Mouse (Mus musculus): ENCODE results near the gene BC049715. TPM values are rescaled to one million over a fixed set of nuclear protein-coding genes. Genes with fewer than 3 reads are reported as not detected.

Gene BC049715
- polyA plus RNA-seq, 1 experiment from 2014 or later: 2.2 TPM

- H3K27ac ChIP-seq (ENCODE audit: low read length): no peak overlapping the region
- no peak overlapping the region for H3K4me3 ChIP-seq (ENCODE audit: low read depth, low read length)
- DNase-seq (ENCODE audit: low spot score) (peak; percentile 64), ATAC-seq (no peak)
- TF ChIP-seq EP300 (IDR thresholded peaks at IDR 0.05) (peak; percentile 16; the same call in 1 of the 2 replicates), CTCF (IDR thresholded peaks at IDR 0.05) (peak; percentile 63)
- H3K27me3 ChIP-seq (replicated peaks; ENCODE audit: insufficient read depth, low read length): no peaks in the 10 kb centered on the region
- H3K36me3 ChIP-seq (ENCODE audit: insufficient read depth, low read length): peaks cover 38% of the 10 kb centered on the region; the same call in 1 of the 2 replicates
- H3K4me2 ChIP-seq (replicated peaks; ENCODE audit: low read depth, low read length): no peak overlapping the region
- H3K9me3 ChIP-seq (ENCODE audit: low read length): no peaks in the 10 kb centered on the region
- H3K9ac ChIP-seq (replicated peaks; ENCODE audit: low read depth): no peak overlapping the region
- no peaks in the 10 kb centered on the region; the same call in 1 of the 2 replicates for H3K4me1 ChIP-seq (ENCODE audit: insufficient read depth, low read depth, low read length)
- 23% methylated on average over 4 of the region's 4 CpGs for WGBS
Measured at GRCm38 (mm10) chr6:136813117-136813516, 14.3 kb upstream of the BC049715 start.

GRCm38 (mm10) chr6:136815381-136815780 lies 12.0 kb upstream of the BC049715 start:
- ATAC-seq: peak; percentile 21; the same call in 1 of the 2 replicates
- Histone ChIP-seq H3K36me3 (ENCODE audit: insufficient read depth, low read length) (peaks cover 48% of the 10 kb centered on the region), H3K27me3 (replicated peaks; ENCODE audit: insufficient read depth, low read length) (no peaks in the 10 kb centered on the region), H3K4me1 (ENCODE audit: insufficient read depth, low read depth, low read length) (no peaks in the 10 kb centered on the region), H3K9ac (replicated peaks; ENCODE audit: low read depth) (no peak overlapping the region), H3K4me2 (replicated peaks; ENCODE audit: low read depth, low read length) (no peak overlapping the region), H3K9me3 (ENCODE audit: low read length) (no peaks in the 10 kb centered on the region), H3K4me3 (ENCODE audit: low read depth, low read length) (no peak overlapping the region), H3K27ac (ENCODE audit: low read length) (no peak overlapping the region)
- DNase-seq (ENCODE audit: low spot score): peak; percentile 64
- WGBS: 77% methylated on average over 7 of the region's 7 CpGs
- TF ChIP-seq CTCF (IDR thresholded peaks at IDR 0.05) (no peak), EP300 (IDR thresholded peaks at IDR 0.05) (0 out of 2 replicates have a peak, but pooled peaks have one; percentile 23)

DNA sequence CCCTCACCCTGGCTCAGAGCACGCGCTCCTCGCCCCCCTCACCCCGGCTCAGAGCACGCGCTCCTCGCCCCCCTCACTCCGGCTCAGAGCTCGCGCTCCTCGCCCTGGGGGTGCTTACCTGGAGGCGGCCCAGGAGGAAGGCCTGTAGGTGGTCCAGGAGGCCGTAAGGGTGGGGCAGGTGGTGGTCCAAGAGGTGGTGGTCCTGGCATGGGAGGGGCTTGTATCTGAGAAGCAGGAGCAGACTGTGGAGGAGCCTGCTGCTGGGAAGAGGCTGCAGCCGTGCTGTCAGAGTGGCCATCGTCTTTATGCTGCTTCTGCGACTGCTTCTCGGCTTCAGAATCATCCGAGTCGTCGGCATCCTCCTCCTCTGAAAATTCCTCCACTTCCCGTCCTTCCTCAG lies 10.6 kb upstream of the BC049715 start:
- no peak overlapping the region for H3K4me3 ChIP-seq (ENCODE audit: low read depth, low read length)
- H3K4me2 ChIP-seq (replicated peaks; ENCODE audit: low read depth, low read length): no peak overlapping the region
- no peak for DNase-seq (ENCODE audit: low spot score)
- no peaks in the 10 kb centered on the region for H3K27me3 ChIP-seq (replicated peaks; ENCODE audit: insufficient read depth, low read length)
- TF ChIP-seq CTCF (IDR thresholded peaks at IDR 0.05) (no peak), EP300 (IDR thresholded peaks at IDR 0.05) (no peak)
- peaks cover 62% of the 10 kb centered on the region for H3K36me3 ChIP-seq (ENCODE audit: insufficient read depth, low read length)
- no peak overlapping the region for H3K9ac ChIP-seq (replicated peaks; ENCODE audit: low read depth)
- H3K4me1 ChIP-seq (ENCODE audit: insufficient read depth, low read depth, low read length): no peaks in the 10 kb centered on the region
- no peak for ATAC-seq
- H3K9me3 ChIP-seq (ENCODE audit: low read length): no peaks in the 10 kb centered on the region
- no peak overlapping the region for H3K27ac ChIP-seq (ENCODE audit: low read length)
- WGBS: 95% methylated on average over 21 of the region's 21 CpGs

- Histone ChIP-seq H3K27me3 (replicated peaks; ENCODE audit: insufficient read depth, low read length) (no peaks in the 10 kb centered on the region), H3K9me3 (ENCODE audit: low read length) (no peaks in the 10 kb centered on the region), H3K4me2 (replicated peaks; ENCODE audit: low read depth, low read length) (no peak overlapping the region), H3K4me3 (ENCODE audit: low read depth, low read length) (no peak overlapping the region), H3K36me3 (ENCODE audit: insufficient read depth, low read length) (peaks cover 66% of the 10 kb centered on the region), H3K4me1 (ENCODE audit: insufficient read depth, low read depth, low read length) (no peaks in the 10 kb centered on the region), H3K9ac (replicated peaks; ENCODE audit: low read depth) (no peak overlapping the region), H3K27ac (ENCODE audit: low read length) (no peak overlapping the region)
- WGBS: 97% methylated on average over 3 of the region's 3 CpGs
- no peak for TF ChIP-seq CTCF (IDR thresholded peaks at IDR 0.05)
- no peak for TF ChIP-seq EP300 (IDR thresholded peaks at IDR 0.05)
- DNase-seq (ENCODE audit: low spot score) (no peak), ATAC-seq (no peak)
Measured at GRCm38 (mm10) chr6:136817549-136817948, 9.9 kb upstream of the BC049715 start.

DNA sequence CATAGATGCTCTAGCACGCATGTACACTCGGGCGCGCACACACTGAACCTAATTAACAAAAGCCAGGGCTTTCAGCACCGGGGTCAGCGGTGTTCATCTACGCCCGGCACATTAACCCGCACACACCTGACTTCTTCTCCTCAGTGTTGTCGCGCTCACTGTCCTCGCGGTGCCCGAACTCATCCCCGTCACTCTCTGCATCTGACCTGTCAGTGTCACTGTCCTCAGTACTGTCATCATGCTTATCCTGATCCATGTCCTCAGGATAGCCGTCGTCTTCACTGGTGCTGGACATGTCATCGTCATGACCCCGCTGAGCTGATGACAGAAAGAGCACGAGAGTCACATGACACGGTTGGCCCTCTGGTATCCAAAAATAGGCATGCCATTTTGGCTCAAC lies 7.0 kb upstream of the BC049715 start:
- no peak overlapping the region for H3K27ac ChIP-seq (ENCODE audit: low read length)
- H3K9ac ChIP-seq (replicated peaks; ENCODE audit: low read depth): no peak overlapping the region
- no peak overlapping the region for H3K4me2 ChIP-seq (replicated peaks; ENCODE audit: low read depth, low read length)
- peaks cover 65% of the 10 kb centered on the region for H3K36me3 ChIP-seq (ENCODE audit: insufficient read depth, low read length)
- WGBS: 94% methylated on average over 21 of the region's 21 CpGs
- H3K9me3 ChIP-seq (ENCODE audit: low read length): no peaks in the 10 kb centered on the region
- H3K4me1 ChIP-seq (ENCODE audit: insufficient read depth, low read depth, low read length): no peaks in the 10 kb centered on the region
- no peak for TF ChIP-seq EP300 (IDR thresholded peaks at IDR 0.05)
- no peak for TF ChIP-seq CTCF (IDR thresholded peaks at IDR 0.05)
- no peak overlapping the region for H3K4me3 ChIP-seq (ENCODE audit: low read depth, low read length)
- no peaks in the 10 kb centered on the region for H3K27me3 ChIP-seq (replicated peaks; ENCODE audit: insufficient read depth, low read length)
- ATAC-seq (no peak), DNase-seq (ENCODE audit: low spot score) (no peak)

DNA sequence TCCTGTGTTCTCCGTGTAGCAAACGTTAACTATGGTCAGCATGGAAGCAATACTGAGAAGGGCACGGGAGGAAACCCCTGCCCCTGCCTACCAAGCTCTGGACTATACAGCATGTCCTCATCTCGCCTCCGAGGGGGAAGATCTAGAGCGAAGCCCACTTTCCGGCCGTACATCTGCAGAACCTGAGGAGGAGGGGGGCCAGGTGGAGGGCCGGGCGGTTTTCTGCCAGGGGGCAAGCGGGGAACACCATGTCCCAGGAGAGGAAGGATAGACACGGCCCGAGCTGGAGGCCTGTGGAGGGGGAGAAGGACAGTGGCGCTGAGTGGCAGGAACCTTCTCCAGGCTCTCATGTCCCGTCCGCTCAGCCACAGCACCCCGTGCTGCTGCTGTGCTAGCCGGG lies 6.3 kb upstream of the BC049715 start:
- no peak for ATAC-seq
- WGBS: 93% methylated on average over 18 of the region's 18 CpGs
- no peak overlapping the region for H3K4me3 ChIP-seq (ENCODE audit: low read depth, low read length)
- peaks cover 58% of the 10 kb centered on the region for H3K36me3 ChIP-seq (ENCODE audit: insufficient read depth, low read length)
- no peaks in the 10 kb centered on the region for H3K9me3 ChIP-seq (ENCODE audit: low read length)
- H3K27me3 ChIP-seq (replicated peaks; ENCODE audit: insufficient read depth, low read length): no peaks in the 10 kb centered on the region
- no peak overlapping the region for H3K9ac ChIP-seq (replicated peaks; ENCODE audit: low read depth)
- TF ChIP-seq EP300 (IDR thresholded peaks at IDR 0.05) (no peak), CTCF (IDR thresholded peaks at IDR 0.05) (no peak)
- no peak overlapping the region for H3K4me2 ChIP-seq (replicated peaks; ENCODE audit: low read depth, low read length)
- no peak for DNase-seq (ENCODE audit: low spot score)
- no peaks in the 10 kb centered on the region for H3K4me1 ChIP-seq (ENCODE audit: insufficient read depth, low read depth, low read length)
- H3K27ac ChIP-seq (ENCODE audit: low read length): no peak overlapping the region

GRCm38 (mm10) chr6:136824987-136825386 lies 2.4 kb upstream of the BC049715 start:
- 92% methylated on average over 8 of the region's 8 CpGs for WGBS
- Histone ChIP-seq H3K9ac (replicated peaks; ENCODE audit: low read depth) (no peak overlapping the region), H3K9me3 (ENCODE audit: low read length) (no peaks in the 10 kb centered on the region), H3K4me1 (ENCODE audit: insufficient read depth, low read depth, low read length) (0 out of 2 replicates have a peak, but pooled peaks cover 4% of the 10 kb centered on the region), H3K27me3 (replicated peaks; ENCODE audit: insufficient read depth, low read length) (no peaks in the 10 kb centered on the region), H3K36me3 (ENCODE audit: insufficient read depth, low read length) (peaks cover 40% of the 10 kb centered on the region), H3K4me3 (ENCODE audit: low read depth, low read length) (no peak overlapping the region), H3K4me2 (replicated peaks; ENCODE audit: low read depth, low read length) (no peak overlapping the region), H3K27ac (ENCODE audit: low read length) (no peak overlapping the region)
- no peak for TF ChIP-seq CTCF (IDR thresholded peaks at IDR 0.05)
- no peak for TF ChIP-seq EP300 (IDR thresholded peaks at IDR 0.05)
- no peak for DNase-seq (ENCODE audit: low spot score)
- ATAC-seq: no peak

All from lung, postnatal 0 days (tissue).